Mouse (Mus musculus) c-Kit-positive CD71-positive TER-119-positive erythroid progenitor cells, embryonic 14.5 days (primary cell): Measurements from ENCODE around the gene Tut1.
"Not testable (repeated sequence)": the region's sequence is repeated elsewhere in the genome, so short reads cannot be mapped to it uniquely, and the experiment has no call there.

Experiments
- DNase-seq: peaks from one replicate; pipeline ENCODE4 v3.0.0-alpha.2; 2013; ENCODE audit warnings: low spot score

The Tut1 gene

GRCm38 (mm10) chr19:9006915-9007314 lies 53.3 kb downstream of the Tut1 start:
- not testable (repeated sequence) for DNase-seq
